Mouse (Mus musculus) forebrain, embryonic 12.5 days (tissue): ENCODE results near the gene Alkbh7. TPM values are rescaled to one million over a fixed set of nuclear protein-coding genes. Genes with fewer than 3 reads are reported as not detected.

ENCODE experiments used
- ATAC-seq: fragments of 200-750 bp; cut with Nextera tagmentation; 2 replicates; pipeline ENCODE4 v1.8.0; 2017; ENCODE audit warnings: moderate TSS enrichment; ENCODE audit not compliant: low FRiP score
- H3K27ac ChIP-seq: fragments of 300-500 bp; sonication (generic); 2 replicates; pipeline ENCODE4 v1.5.1; 2016; ENCODE audit warnings: mild to moderate bottlenecking
- H3K27me3 ChIP-seq: fragments of 300-500 bp; sonication (generic); 2 replicates; pipeline ENCODE4 v1.6.1; 2016; ENCODE audit warnings: mild to moderate bottlenecking
- H3K36me3 ChIP-seq: fragments of 300-500 bp; sonication (generic); replicated peaks from 2 replicates; pipeline ENCODE4 v1.6.1; 2016; ENCODE audit warnings: mild to moderate bottlenecking
- H3K4me1 ChIP-seq: fragments of 300-500 bp; sonication (generic); 2 replicates; pipeline ENCODE4 v1.6.1; 2016
- H3K4me2 ChIP-seq: fragments of 300-500 bp; sonication (generic); 2 replicates; pipeline ENCODE4 v1.6.1; 2016; ENCODE audit warnings: mild to moderate bottlenecking, moderate library complexity
- H3K4me3 ChIP-seq: fragments of 300-500 bp; sonication (generic); replicated peaks from 2 replicates; pipeline ENCODE4 v1.5.1; 2016; ENCODE audit warnings: mild to moderate bottlenecking
- H3K9ac ChIP-seq: fragments of 300-500 bp; sonication (generic); 2 replicates; pipeline ENCODE4 v1.6.1; 2016; ENCODE audit warnings: mild to moderate bottlenecking
- H3K9me3 ChIP-seq: fragments of 300-500 bp; sonication (generic); 2 replicates; pipeline ENCODE4 v1.6.1; 2016
- WGBS: fragments of 180-500 bp; shearing (Covaris S2); methylation state at CpG from one replicate; pipeline ENCODE4 v1.1.7; 2016; 5-methylcytosine and 5-hydroxymethylcytosine counted together
- polyA plus RNA-seq: library from polyadenylated mRNA; unstranded; fragments of >200 nt; fragmentation: Nextera tagmentation; extraction: Ambion mirVana; gene quantifications from 2 replicates; pipeline ENCODE4 v1.2.1, GENCODE M21; 2016

Gene Alkbh7
- polyA plus RNA-seq, 1 experiment from 2014 or later: 30.0 TPM

- H3K36me3 ChIP-seq: no peaks in the 10 kb centered on the region
- H3K4me3 ChIP-seq: no peak overlapping the region
- H3K4me2 ChIP-seq: no peak overlapping the region
- no peak for ATAC-seq
- WGBS: 78% methylated on average over 5 of the region's 5 CpGs
- no peak overlapping the region for H3K9ac ChIP-seq
- 0 out of 2 replicates have a peak, but pooled peaks cover 5% of the 10 kb centered on the region for H3K27me3 ChIP-seq
- H3K9me3 ChIP-seq: no peaks in the 10 kb centered on the region
- H3K27ac ChIP-seq: no peak overlapping the region
- H3K4me1 ChIP-seq: no peaks in the 10 kb centered on the region
Observed at GRCm38 (mm10) chr17:56974708-56975240, 22.4 kb upstream of the Alkbh7 start.

- Histone ChIP-seq H3K4me2 (no peak overlapping the region), H3K36me3 (no peaks in the 10 kb centered on the region), H3K4me3 (no peak overlapping the region), H3K4me1 (no peaks in the 10 kb centered on the region), H3K9me3 (no peaks in the 10 kb centered on the region), H3K9ac (no peak overlapping the region), H3K27ac (no peak overlapping the region), H3K27me3 (no peaks in the 10 kb centered on the region)
- WGBS: 76% methylated on average over 3 of the region's 3 CpGs
- no peak for ATAC-seq
Observed at GRCm38 (mm10) chr17:56975391-56975790, 21.7 kb upstream of the Alkbh7 start.

- no peak overlapping the region for H3K27ac ChIP-seq
- 84% methylated on average over 8 of the region's 8 CpGs for WGBS
- no peak overlapping the region for H3K4me3 ChIP-seq
- H3K4me1 ChIP-seq: no peaks in the 10 kb centered on the region
- no peak for ATAC-seq
- H3K4me2 ChIP-seq: no peak overlapping the region
- H3K9me3 ChIP-seq: no peaks in the 10 kb centered on the region
- H3K9ac ChIP-seq: no peak overlapping the region
- H3K27me3 ChIP-seq: no peaks in the 10 kb centered on the region; the same call in 1 of the 2 replicates
- no peaks in the 10 kb centered on the region for H3K36me3 ChIP-seq
Observed at GRCm38 (mm10) chr17:56976531-56977390, 20.4 kb upstream of the Alkbh7 start.

GRCm38 (mm10) chr17:56979524-56979923 is 17.6 kb upstream of the Alkbh7 start:
- H3K36me3 ChIP-seq: no peaks in the 10 kb centered on the region
- peaks cover 3% of the 10 kb centered on the region; the same call in 1 of the 2 replicates for H3K27me3 ChIP-seq
- no peak overlapping the region for H3K4me2 ChIP-seq
- H3K9me3 ChIP-seq: no peaks in the 10 kb centered on the region
- no peak overlapping the region for H3K4me3 ChIP-seq
- H3K27ac ChIP-seq: no peak overlapping the region
- 79% methylated on average over 3 of the region's 8 CpGs for WGBS
- no peak overlapping the region for H3K9ac ChIP-seq
- ATAC-seq: no peak
- H3K4me1 ChIP-seq: no peaks in the 10 kb centered on the region

- no peak overlapping the region for H3K9ac ChIP-seq
- H3K36me3 ChIP-seq: no peaks in the 10 kb centered on the region
- H3K4me1 ChIP-seq: no peaks in the 10 kb centered on the region
- no peaks in the 10 kb centered on the region for H3K9me3 ChIP-seq
- ATAC-seq: no peak
- no peak overlapping the region for H3K4me3 ChIP-seq
- H3K4me2 ChIP-seq: no peak overlapping the region
- H3K27ac ChIP-seq: no peak overlapping the region
- peaks cover 3% of the 10 kb centered on the region; the same call in 1 of the 2 replicates for H3K27me3 ChIP-seq
- 74% methylated on average over 7 of the region's 7 CpGs for WGBS
Observed at GRCm38 (mm10) chr17:56981049-56981448, 16.1 kb upstream of the Alkbh7 start.

GRCm38 (mm10) chr17:56982013-56982412 is 15.1 kb upstream of the Alkbh7 start, which contains the start of gene Acer1:
Gene Acer1 (minus strand): TSS chr17:56982126.
- 76% methylated on average over 5 of the region's 5 CpGs for WGBS
- Histone ChIP-seq H3K4me1 (no peaks in the 10 kb centered on the region), H3K27ac (no peak within 1 kb of the TSS), H3K9me3 (no peaks in the 10 kb centered on the region), H3K27me3 (peaks cover 3% of the 10 kb centered on the region; the same call in 1 of the 2 replicates), H3K36me3 (no peaks in the 10 kb centered on the region), H3K4me3 (no peak within 1 kb of the TSS), H3K4me2 (no peak within 1 kb of the TSS), H3K9ac (no peak within 1 kb of the TSS)
- ATAC-seq: no peak

GRCm38 (mm10) chr17:56984886-56985285 is 12.3 kb upstream of the Alkbh7 start:
- WGBS: 88% methylated on average over 9 of the region's 9 CpGs
- H3K27ac ChIP-seq: no peak overlapping the region
- H3K36me3 ChIP-seq: no peaks in the 10 kb centered on the region

GRCm38 (mm10) chr17:56985656-56986055 is 11.5 kb upstream of the Alkbh7 start:
- 74% methylated on average over 3 of the region's 3 CpGs for WGBS
- Histone ChIP-seq H3K9ac (no peak overlapping the region), H3K4me1 (peaks cover under 1% of the 10 kb centered on the region; the same call in 1 of the 2 replicates), H3K4me2 (no peak overlapping the region), H3K27ac (no peak overlapping the region), H3K27me3 (peaks cover 3% of the 10 kb centered on the region; the same call in 1 of the 2 replicates), H3K9me3 (no peaks in the 10 kb centered on the region), H3K36me3 (no peaks in the 10 kb centered on the region), H3K4me3 (no peak overlapping the region)
- ATAC-seq: no peak

More at GRCm38 (mm10) chr17:56984886-56985285, 12.3 kb upstream of the Alkbh7 start:
- ATAC-seq: no peak
- H3K9me3 ChIP-seq: no peaks in the 10 kb centered on the region
- no peak overlapping the region for H3K4me2 ChIP-seq
- H3K9ac ChIP-seq: no peak overlapping the region
- H3K4me1 ChIP-seq: no peaks in the 10 kb centered on the region
- peaks cover 3% of the 10 kb centered on the region; the same call in 1 of the 2 replicates for H3K27me3 ChIP-seq
- H3K4me3 ChIP-seq: no peak overlapping the region

- WGBS: 83% methylated on average over 3 of the region's 3 CpGs
- H3K36me3 ChIP-seq: 0 out of 2 replicates have a peak, but pooled peaks cover 1% of the 10 kb centered on the region
Observed at GRCm38 (mm10) chr17:56986105-56986805, 10.9 kb upstream of the Alkbh7 start.

GRCm38 (mm10) chr17:56988441-56988840 is 8.7 kb upstream of the Alkbh7 start:
- WGBS: 86% methylated on average over 7 of the region's 7 CpGs

More at GRCm38 (mm10) chr17:56986105-56986805, 10.9 kb upstream of the Alkbh7 start:
- H3K4me1 ChIP-seq: peaks cover 6% of the 10 kb centered on the region
- H3K4me2 ChIP-seq: no peak overlapping the region
- no peak overlapping the region for H3K9ac ChIP-seq
- no peak overlapping the region for H3K27ac ChIP-seq
- ATAC-seq: no peak
- H3K9me3 ChIP-seq: no peaks in the 10 kb centered on the region
- peaks cover 3% of the 10 kb centered on the region; the same call in 1 of the 2 replicates for H3K27me3 ChIP-seq
- H3K4me3 ChIP-seq: no peak overlapping the region

GRCm38 (mm10) chr17:56988921-56989430 is 8.2 kb upstream of the Alkbh7 start:
- Histone ChIP-seq H3K27me3 (no peaks in the 10 kb centered on the region), H3K4me2 (peak overlapping the region; percentile 64), H3K27ac (no peak overlapping the region; the same call in 1 of the 2 replicates), H3K4me1 (peaks cover 14% of the 10 kb centered on the region), H3K36me3 (peaks cover 20% of the 10 kb centered on the region), H3K4me3 (peak overlapping the region; percentile 62), H3K9me3 (no peaks in the 10 kb centered on the region), H3K9ac (no peak overlapping the region)
- 75% methylated on average over 7 of the region's 7 CpGs for WGBS
- no peak for ATAC-seq

More at GRCm38 (mm10) chr17:56988441-56988840, 8.7 kb upstream of the Alkbh7 start:
- H3K4me3 ChIP-seq: no peak overlapping the region
- H3K27ac ChIP-seq: no peak overlapping the region
- ATAC-seq: no peak
- H3K36me3 ChIP-seq: peaks cover 15% of the 10 kb centered on the region
- H3K27me3 ChIP-seq: no peaks in the 10 kb centered on the region
- H3K9ac ChIP-seq: no peak overlapping the region
- H3K9me3 ChIP-seq: no peaks in the 10 kb centered on the region
- peaks cover 14% of the 10 kb centered on the region for H3K4me1 ChIP-seq
- H3K4me2 ChIP-seq: no peak overlapping the region
